Mouse (Mus musculus) hindbrain, embryonic 15.5 days (tissue): ENCODE measurements around the gene Hdgfl1. TPM values are rescaled to one million over a fixed set of nuclear protein-coding genes. Genes with fewer than 3 reads are reported as not detected.
A peak's percentile ranks its signal among the peaks of the same experiment; 100 is the strongest.

Source experiments
- ATAC-seq: fragments of 200-750 bp; cut with Nextera tagmentation; 2 replicates; pipeline ENCODE4 v1.8.0; 2017; ENCODE audit warnings: low read depth, moderate number of reproducible peaks, moderate TSS enrichment; ENCODE audit not compliant: low FRiP score
- H3K27ac ChIP-seq: fragments of 300-500 bp; sonication (generic); replicated peaks from 2 replicates; pipeline ENCODE4 v1.5.1; 2015; ENCODE audit warnings: mild to moderate bottlenecking, inconsistent platforms
- H3K27me3 ChIP-seq: fragments of 300-500 bp; sonication (generic); 2 replicates; pipeline ENCODE4 v1.6.1; 2015; ENCODE audit warnings: control low read depth, inconsistent platforms
- H3K36me3 ChIP-seq: fragments of 300-500 bp; sonication (generic); 2 replicates; pipeline ENCODE4 v1.6.1; 2015; ENCODE audit warnings: control low read depth, inconsistent platforms
- H3K4me1 ChIP-seq: fragments of 300-500 bp; sonication (generic); replicated peaks from 2 replicates; pipeline ENCODE4 v1.6.1; 2015; ENCODE audit warnings: control low read depth, inconsistent platforms
- H3K4me2 ChIP-seq: fragments of 300-500 bp; sonication (generic); 2 replicates; pipeline ENCODE4 v1.6.1; 2015; ENCODE audit warnings: moderate library complexity, mild to moderate bottlenecking, inconsistent platforms
- H3K4me3 ChIP-seq: fragments of 300-500 bp; sonication (generic); 2 replicates; pipeline ENCODE4 v1.5.1; 2015; ENCODE audit warnings: mild to moderate bottlenecking, inconsistent platforms
- H3K9ac ChIP-seq: fragments of 300-500 bp; sonication (generic); 2 replicates; pipeline ENCODE4 v1.6.1; 2015; ENCODE audit warnings: inconsistent platforms
- H3K9me3 ChIP-seq: fragments of 300-500 bp; sonication (generic); 2 replicates; pipeline ENCODE4 v1.6.1; 2016; ENCODE audit warnings: control low read depth, inconsistent platforms
- WGBS: fragments of 180-500 bp; shearing (Covaris S2); methylation state at CpG from one replicate; pipeline ENCODE4 v1.1.7; 2015; 5-methylcytosine and 5-hydroxymethylcytosine counted together
- polyA plus RNA-seq: library from polyadenylated mRNA; unstranded; fragments of >200 nt; fragmentation: Nextera tagmentation; extraction: Ambion mirVana; gene quantifications from 2 replicates; pipeline ENCODE4 v1.2.1, GENCODE M21; 2015

The Hdgfl1 gene
- polyA plus RNA-seq: not detected in 2 replicates

GRCm38 (mm10) chr13:26769955-26770354 lies at the start of gene Hdgfl1:
Gene Hdgfl1, minus strand, starts transcription at chr13:26770165.
- WGBS: 95% methylated on average over 16 of the region's 16 CpGs

GRCm38 (mm10) chr13:26795460-26795859 lies 25.5 kb upstream of the Hdgfl1 start:
- H3K27me3 ChIP-seq: no peaks in the 10 kb centered on the region
- WGBS: 82% methylated on average over 3 of the region's 3 CpGs
- H3K4me2 ChIP-seq: no peak overlapping the region
- no peak overlapping the region for H3K4me3 ChIP-seq
- no peaks in the 10 kb centered on the region for H3K36me3 ChIP-seq
- no peak overlapping the region for H3K27ac ChIP-seq
- no peak overlapping the region for H3K9ac ChIP-seq
- ATAC-seq: no peak
- no peaks in the 10 kb centered on the region for H3K4me1 ChIP-seq
- no peaks in the 10 kb centered on the region for H3K9me3 ChIP-seq

More at GRCm38 (mm10) chr13:26769955-26770354, at the start of gene Hdgfl1:
- H3K9ac ChIP-seq: no peak within 1 kb of the TSS
- no peak within 1 kb of the TSS for H3K27ac ChIP-seq
- no peaks in the 10 kb centered on the region for H3K4me1 ChIP-seq
- H3K36me3 ChIP-seq: no peaks in the 10 kb centered on the region
- H3K4me2 ChIP-seq: no peak within 1 kb of the TSS
- no peak for ATAC-seq
- no peaks in the 10 kb centered on the region for H3K9me3 ChIP-seq
- H3K4me3 ChIP-seq: no peak within 1 kb of the TSS
- H3K27me3 ChIP-seq: no peaks in the 10 kb centered on the region

- H3K4me1 ChIP-seq: no peaks in the 10 kb centered on the region
- H3K4me3 ChIP-seq: no peak overlapping the region
- no peaks in the 10 kb centered on the region for H3K27me3 ChIP-seq
- 95% methylated on average over 15 of the region's 15 CpGs for WGBS
- no peak for ATAC-seq
- no peaks in the 10 kb centered on the region for H3K36me3 ChIP-seq
- H3K9ac ChIP-seq: no peak overlapping the region
- H3K27ac ChIP-seq: no peak overlapping the region
- no peaks in the 10 kb centered on the region for H3K9me3 ChIP-seq
- no peak overlapping the region for H3K4me2 ChIP-seq
Measured at GRCm38 (mm10) chr13:26769424-26769823, 541 bp downstream of the Hdgfl1 start.

- no peak for ATAC-seq
- 52% methylated on average over 12 of the region's 12 CpGs for WGBS
- H3K4me1 ChIP-seq: 0 out of 2 replicates have a peak, but pooled peaks cover 3% of the 10 kb centered on the region
- H3K9me3 ChIP-seq: no peaks in the 10 kb centered on the region
- no peak overlapping the region for H3K9ac ChIP-seq
- H3K27me3 ChIP-seq: no peaks in the 10 kb centered on the region
- no peaks in the 10 kb centered on the region for H3K36me3 ChIP-seq
- no peak overlapping the region for H3K4me3 ChIP-seq
- H3K4me2 ChIP-seq: no peak overlapping the region
- H3K27ac ChIP-seq: peak overlapping the region; percentile 55
Measured at GRCm38 (mm10) chr13:26761966-26762803, 7.8 kb downstream of the Hdgfl1 start.

GRCm38 (mm10) chr13:26752863-26753262 lies 17.1 kb downstream of the Hdgfl1 start:
- Histone ChIP-seq H3K4me2 (no peak overlapping the region), H3K4me1 (no peaks in the 10 kb centered on the region), H3K27ac (peak overlapping the region; percentile 38; the same call in 1 of the 2 replicates), H3K9ac (no peak overlapping the region), H3K36me3 (no peaks in the 10 kb centered on the region), H3K4me3 (no peak overlapping the region), H3K9me3 (no peaks in the 10 kb centered on the region), H3K27me3 (no peaks in the 10 kb centered on the region)
- ATAC-seq: no peak

DNA sequence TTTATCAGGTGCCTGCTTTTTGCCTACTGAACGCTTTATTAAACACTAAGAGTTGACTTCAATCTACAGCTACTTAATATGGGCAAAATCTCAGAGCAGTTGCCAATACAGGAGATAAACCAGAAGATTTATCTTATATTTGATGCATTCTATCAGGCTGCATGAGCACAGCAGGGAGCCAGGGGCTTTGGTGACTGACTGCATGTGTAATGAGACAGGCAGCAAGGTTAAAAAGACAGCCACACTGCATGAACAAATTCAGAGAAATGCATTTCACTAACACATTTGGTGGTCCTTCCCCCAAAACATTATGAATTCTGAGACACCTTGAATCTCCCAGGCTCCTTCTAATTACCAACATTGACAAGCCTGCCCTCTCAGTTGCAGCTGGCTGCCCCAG lies 17.6 kb downstream of the Hdgfl1 start:
- Histone ChIP-seq H3K4me2 (no peak overlapping the region), H3K9me3 (no peaks in the 10 kb centered on the region), H3K9ac (no peak overlapping the region), H3K27me3 (no peaks in the 10 kb centered on the region), H3K4me1 (no peaks in the 10 kb centered on the region), H3K4me3 (no peak overlapping the region), H3K36me3 (no peaks in the 10 kb centered on the region), H3K27ac (no peak overlapping the region)
- 55% methylated on average over 1 of the region's 1 CpGs for WGBS
- ATAC-seq: peak; percentile 34; the same call in 1 of the 2 replicates

- H3K36me3 ChIP-seq: no peaks in the 10 kb centered on the region
- ATAC-seq: no peak
- no peak overlapping the region for H3K4me3 ChIP-seq
- no peak overlapping the region for H3K9ac ChIP-seq
- H3K4me1 ChIP-seq: no peaks in the 10 kb centered on the region
- peak overlapping the region; percentile 53; the same call in 1 of the 2 replicates for H3K27ac ChIP-seq
- H3K9me3 ChIP-seq: no peaks in the 10 kb centered on the region
- H3K4me2 ChIP-seq: no peak overlapping the region
- H3K27me3 ChIP-seq: no peaks in the 10 kb centered on the region
- WGBS: 15% methylated on average over 2 of the region's 2 CpGs
Measured at GRCm38 (mm10) chr13:26745760-26746457, 24.1 kb downstream of the Hdgfl1 start.

GRCm38 (mm10) chr13:26745059-26745759 lies 24.8 kb downstream of the Hdgfl1 start:
- H3K4me1 ChIP-seq: no peaks in the 10 kb centered on the region
- WGBS: 35% methylated on average over 5 of the region's 5 CpGs
- ATAC-seq: no peak
- no peak overlapping the region for H3K4me2 ChIP-seq
- no peak overlapping the region for H3K9ac ChIP-seq
- H3K27me3 ChIP-seq: no peaks in the 10 kb centered on the region
- no peak overlapping the region for H3K4me3 ChIP-seq
- no peaks in the 10 kb centered on the region for H3K36me3 ChIP-seq
- no peaks in the 10 kb centered on the region for H3K9me3 ChIP-seq
- H3K27ac ChIP-seq: peak overlapping the region; percentile 53; the same call in 1 of the 2 replicates

DNA sequence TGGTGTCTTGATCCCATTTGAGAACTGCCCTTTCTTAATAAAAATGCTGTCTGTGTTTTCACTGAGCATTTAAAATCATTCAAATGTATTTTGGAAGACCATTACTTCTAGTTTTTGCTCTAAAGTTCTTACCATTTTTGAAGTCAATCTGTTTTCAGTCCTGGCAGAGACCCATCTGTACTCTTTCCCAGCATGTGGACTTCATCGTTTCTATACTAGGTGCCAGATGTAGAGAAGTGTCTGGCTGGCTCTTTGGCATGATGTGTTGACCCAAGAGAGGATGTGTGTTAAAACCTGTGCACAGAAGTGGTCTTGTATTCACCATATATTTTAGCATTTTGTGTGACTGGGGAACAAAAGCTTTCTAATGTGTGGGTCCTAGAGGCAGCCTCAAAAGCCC lies 25.9 kb downstream of the Hdgfl1 start:
- no peak for ATAC-seq
- WGBS: 51% methylated on average over 1 of the region's 1 CpGs
- no peak overlapping the region for H3K27ac ChIP-seq

GRCm38 (mm10) chr13:26734981-26735380 lies 35.0 kb downstream of the Hdgfl1 start:
- no peak overlapping the region for H3K4me2 ChIP-seq
- no peaks in the 10 kb centered on the region for H3K9me3 ChIP-seq
- H3K4me1 ChIP-seq: no peaks in the 10 kb centered on the region
- WGBS: 84% methylated on average over 1 of the region's 1 CpGs
- ATAC-seq: no peak
- H3K36me3 ChIP-seq: no peaks in the 10 kb centered on the region
- no peak overlapping the region for H3K9ac ChIP-seq
- no peak overlapping the region for H3K4me3 ChIP-seq
- no peak overlapping the region for H3K27ac ChIP-seq
- H3K27me3 ChIP-seq: no peaks in the 10 kb centered on the region

More for the DNA sequence above, 25.9 kb downstream of the Hdgfl1 start:
- no peaks in the 10 kb centered on the region for H3K9me3 ChIP-seq
- H3K9ac ChIP-seq: no peak overlapping the region
- H3K4me2 ChIP-seq: no peak overlapping the region
- no peaks in the 10 kb centered on the region for H3K36me3 ChIP-seq
- no peaks in the 10 kb centered on the region for H3K4me1 ChIP-seq
- H3K4me3 ChIP-seq: no peak overlapping the region
- no peaks in the 10 kb centered on the region for H3K27me3 ChIP-seq

GRCm38 (mm10) chr13:26724250-26724649 lies 45.7 kb downstream of the Hdgfl1 start:
- Histone ChIP-seq H3K4me2 (no peak overlapping the region), H3K27ac (no peak overlapping the region), H3K4me1 (no peaks in the 10 kb centered on the region), H3K36me3 (no peaks in the 10 kb centered on the region), H3K27me3 (no peaks in the 10 kb centered on the region), H3K9ac (no peak overlapping the region), H3K4me3 (no peak overlapping the region), H3K9me3 (no peaks in the 10 kb centered on the region)
- WGBS: 78% methylated on average over 1 of the region's 1 CpGs
- ATAC-seq: no peak

- no peak overlapping the region for H3K9ac ChIP-seq
- H3K4me2 ChIP-seq: no peak overlapping the region
- H3K36me3 ChIP-seq: no peaks in the 10 kb centered on the region
- no peak for ATAC-seq
- no peaks in the 10 kb centered on the region for H3K4me1 ChIP-seq
- H3K27ac ChIP-seq: no peak overlapping the region
- H3K4me3 ChIP-seq: no peak overlapping the region
- no peaks in the 10 kb centered on the region for H3K27me3 ChIP-seq
- 57% methylated on average over 6 of the region's 6 CpGs for WGBS
- no peaks in the 10 kb centered on the region for H3K9me3 ChIP-seq
Measured at GRCm38 (mm10) chr13:26721333-26721732, 48.6 kb downstream of the Hdgfl1 start.
